Mouse (Mus musculus): Measurements from ENCODE around the gene Slc44a1. TPM values are rescaled to one million over a fixed set of nuclear protein-coding genes. Genes with fewer than 3 reads are reported as not detected.

The Slc44a1 gene
- total RNA-seq, 2 experiments from 2014 or later = 29.2 to 30.6 TPM

GRCm38 (mm10) chr4:53614576-53615225 is 174.5 kb downstream of the Slc44a1 start:
- DNase-seq = no peak

- no peak for DNase-seq
Measured at GRCm38 (mm10) chr4:53617968-53618367, 177.8 kb downstream of the Slc44a1 start.

DNA sequence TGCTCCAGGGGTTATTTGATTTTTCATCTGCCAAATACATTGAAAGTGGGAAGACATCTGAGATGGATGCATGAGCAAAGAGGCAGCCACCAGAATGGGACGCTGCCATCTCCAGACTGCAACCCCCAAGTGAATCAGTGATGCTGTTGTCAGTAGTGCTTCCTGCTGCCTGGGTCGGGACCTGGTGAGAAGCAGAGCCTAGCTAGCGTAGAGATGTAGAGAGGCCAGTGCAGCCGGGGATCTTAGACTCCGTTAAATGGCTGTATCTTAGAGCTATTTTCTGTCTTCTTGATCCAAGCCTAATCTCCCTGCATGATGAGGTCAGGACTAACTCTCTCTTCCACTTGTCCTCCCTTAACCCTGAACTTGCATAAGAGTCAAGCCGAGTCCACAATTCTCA is 179.9 kb downstream of the Slc44a1 start:
- DNase-seq = no peak

- DNase-seq = no peak
Measured at GRCm38 (mm10) chr4:53621084-53621483, 180.9 kb downstream of the Slc44a1 start.

GRCm38 (mm10) chr4:53621490-53621889 is 181.3 kb downstream of the Slc44a1 start:
- no peak for DNase-seq

DNA sequence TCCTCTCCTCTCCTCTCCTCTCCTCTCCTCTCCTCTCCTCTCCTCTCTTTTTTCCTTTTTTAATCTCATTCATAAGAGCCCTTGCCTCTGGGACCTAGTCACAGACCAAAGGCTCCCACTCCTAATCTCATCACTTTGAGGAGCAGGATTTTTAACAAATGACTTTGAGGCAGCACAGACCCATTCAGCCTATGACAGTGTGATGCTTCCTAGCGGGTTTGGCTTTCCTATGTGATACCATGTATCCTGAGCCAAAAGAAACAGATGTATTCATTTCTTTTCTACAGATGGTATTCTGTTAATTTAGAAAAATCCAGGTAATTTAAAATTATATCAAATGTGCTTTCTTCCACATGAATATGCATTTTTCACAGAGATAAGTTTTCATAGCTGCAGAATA is 183.5 kb downstream of the Slc44a1 start:
- no peak for DNase-seq

- DNase-seq = no peak
Measured at GRCm38 (mm10) chr4:53624816-53625215, 184.6 kb downstream of the Slc44a1 start.

DNA sequence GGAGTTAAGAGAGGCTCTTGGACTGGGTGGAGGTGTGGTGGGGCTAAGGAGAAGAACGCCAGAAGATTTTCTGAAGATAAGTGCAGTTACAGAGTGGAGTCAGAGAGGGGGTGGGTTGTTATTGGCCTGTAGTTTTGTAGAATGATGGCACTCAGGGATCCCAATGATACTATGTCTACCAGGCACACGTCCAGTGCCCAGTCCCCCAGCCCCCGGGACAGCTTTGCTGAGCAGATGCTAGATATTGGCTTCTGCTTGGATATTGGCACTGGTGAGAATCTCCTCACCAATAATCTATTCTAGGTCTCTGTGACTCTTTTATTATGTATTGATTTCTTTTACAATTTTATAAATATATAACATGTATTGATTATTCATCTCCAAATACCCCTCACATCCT is 185.1 kb downstream of the Slc44a1 start:
- DNase-seq = no peak

- peak; percentile 77 to 87 for DNase-seq
Measured at GRCm38 (mm10) chr4:53628924-53629323, 188.7 kb downstream of the Slc44a1 start.

DNA sequence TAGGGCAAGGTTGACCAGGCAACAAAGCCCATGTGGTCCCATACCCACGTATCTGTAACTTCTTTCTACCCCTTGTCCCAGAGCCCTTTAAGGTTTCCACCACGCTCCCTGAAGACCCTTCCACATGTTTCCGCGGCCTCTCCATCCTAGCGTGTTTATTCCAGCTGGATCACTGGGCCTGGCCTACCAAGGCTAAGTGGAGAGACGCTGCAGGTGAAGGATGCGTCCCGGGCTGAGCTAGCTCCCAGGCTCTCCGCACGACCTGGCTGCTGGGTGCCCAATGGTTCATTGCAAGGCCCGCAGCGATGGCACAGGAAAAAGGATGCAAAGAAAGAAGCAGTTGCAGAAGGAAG is 190.7 kb downstream of the Slc44a1 start:
- DNase-seq = no peak

DNA sequence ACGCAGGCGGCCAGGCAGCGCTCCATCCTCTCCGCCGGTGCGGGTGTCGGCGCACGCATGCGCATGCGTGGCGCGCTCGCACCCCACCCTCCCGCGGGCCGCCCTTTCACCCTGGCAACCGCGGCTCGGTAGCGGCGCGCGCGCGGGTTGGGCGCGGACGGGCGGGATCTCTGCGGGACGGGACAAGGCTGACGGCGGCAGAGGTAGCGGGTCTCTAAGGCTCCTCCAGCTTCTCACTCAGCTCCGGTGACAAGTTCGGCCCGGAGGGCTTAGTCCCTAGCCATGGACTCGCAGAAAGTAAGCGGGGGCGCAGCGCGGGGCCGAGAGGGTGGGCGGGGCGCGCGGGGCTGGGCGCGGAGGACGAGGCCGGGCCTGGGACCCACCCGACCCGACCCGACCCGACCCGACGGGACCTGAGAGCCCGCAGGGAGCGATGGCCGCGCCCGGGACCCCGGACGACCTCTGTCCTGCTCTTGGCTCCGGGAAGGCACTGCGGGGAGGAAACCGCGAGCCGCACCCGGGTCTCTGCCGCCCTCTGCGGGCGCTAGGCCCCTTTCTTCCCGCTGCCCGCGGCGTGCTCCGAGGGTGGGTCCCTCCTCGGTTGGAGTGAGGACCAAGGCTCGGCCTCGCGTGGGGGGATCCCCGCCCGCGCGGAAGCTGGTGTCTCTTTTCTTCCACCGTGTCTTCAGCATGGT is 191.2 kb downstream of the Slc44a1 start, which contains the start of gene Fsd1l:
Gene Fsd1l, plus strand, starts transcription at position 156 of the 695 bp plus-strand sequence.
- DNase-seq = peak; percentile 84 to 85

DNA sequence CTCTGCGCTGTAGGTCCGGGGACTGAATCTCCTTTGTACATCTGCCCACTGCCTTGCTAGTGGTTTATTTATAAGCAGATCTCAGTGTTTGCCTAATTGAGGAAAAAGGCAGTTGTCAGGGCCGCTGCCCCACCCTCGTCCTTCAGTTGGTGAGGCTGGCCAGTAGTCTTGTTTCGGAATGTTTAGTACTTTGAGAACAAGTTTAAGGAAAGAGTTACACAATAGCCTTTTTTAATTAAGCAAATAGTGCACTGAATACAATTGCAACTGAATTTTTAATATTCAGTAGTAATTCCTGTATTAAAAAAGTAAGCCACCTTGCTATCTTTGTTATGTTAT is 191.8 kb downstream of the Slc44a1 start:
- no peak for DNase-seq

GRCm38 (mm10) chr4:53635336-53635735 is 195.1 kb downstream of the Slc44a1 start:
- no peak for DNase-seq

DNA sequence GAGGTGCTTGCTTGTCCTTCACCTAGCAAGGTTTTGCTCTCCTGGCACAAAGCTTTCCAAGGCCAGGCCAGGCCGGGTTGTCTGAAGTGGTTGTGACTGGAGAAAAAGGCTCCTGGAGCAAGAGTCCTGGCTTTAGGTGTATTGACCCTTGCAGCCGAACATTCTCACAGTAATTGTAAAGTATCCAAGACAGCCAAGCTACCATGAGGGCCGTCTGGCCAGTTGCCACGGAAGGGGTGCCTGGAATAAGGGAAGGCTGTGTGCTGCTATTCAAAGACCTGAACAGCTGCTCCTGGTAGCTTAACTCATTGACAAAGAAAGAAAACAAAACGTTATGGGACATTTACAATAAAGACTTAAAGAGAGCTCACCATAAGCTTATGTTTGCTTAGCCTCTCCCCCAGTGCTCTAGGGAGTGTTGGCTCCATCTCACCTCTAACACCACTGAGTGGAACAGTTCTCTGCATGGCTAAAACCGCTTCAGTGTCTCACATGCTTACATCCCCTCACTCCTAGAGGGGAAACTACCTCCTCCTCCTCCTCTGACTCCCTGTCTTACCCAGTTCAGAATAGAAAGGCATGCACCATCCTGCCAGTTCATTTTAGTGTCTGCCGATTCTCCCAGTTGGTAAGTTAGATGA is 197.2 kb downstream of the Slc44a1 start:
- no peak for DNase-seq

DNA sequence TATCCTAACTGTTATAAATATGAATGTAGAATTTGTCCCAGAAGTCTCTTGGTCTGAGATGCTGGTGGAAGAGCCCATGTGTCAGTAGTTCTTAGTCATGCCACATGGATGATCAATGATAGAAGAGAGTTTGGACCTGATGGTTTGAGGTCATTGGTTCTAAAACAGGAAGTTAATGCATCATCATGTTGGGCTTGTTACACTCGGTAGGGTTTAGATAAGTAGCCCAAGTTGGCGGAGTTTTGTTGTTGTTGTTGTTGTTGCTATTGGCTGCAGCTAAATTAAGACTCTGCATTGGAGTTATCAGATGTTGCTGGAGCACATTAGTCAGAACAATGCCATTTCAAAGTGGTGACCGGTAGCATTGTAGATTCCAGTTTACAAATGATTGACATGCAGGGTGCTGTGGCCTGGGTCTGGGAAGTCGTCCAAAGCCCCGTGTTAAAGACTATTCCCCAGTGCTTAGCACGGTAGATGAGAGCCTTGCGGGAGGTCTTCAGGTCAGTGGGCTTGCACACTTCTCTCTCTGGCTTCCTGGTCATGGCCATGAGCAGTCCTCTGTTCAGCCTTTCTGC is 198.4 kb downstream of the Slc44a1 start:
- peak; percentile 72 to 83 for DNase-seq

DNA sequence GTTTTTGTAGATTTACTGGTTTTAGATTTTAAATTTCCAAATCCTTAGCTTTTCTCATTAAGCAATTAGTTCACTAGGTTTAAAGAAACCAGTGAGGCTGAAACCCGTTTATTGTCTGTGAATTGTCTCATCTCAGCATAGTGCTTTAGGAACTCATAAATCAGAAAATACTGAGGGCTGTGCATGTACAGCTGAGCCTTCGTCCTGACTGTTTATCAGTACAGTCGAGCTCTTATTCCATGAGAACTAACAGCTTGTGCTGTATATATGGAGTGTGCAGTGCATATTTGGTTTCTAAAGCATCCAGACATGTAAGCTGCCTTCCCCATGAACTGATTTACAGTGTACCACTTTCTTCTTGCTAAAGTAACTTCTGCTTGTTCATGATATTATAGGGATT is 217.8 kb downstream of the Slc44a1 start:
- no peak for DNase-seq

GRCm38 (mm10) chr4:53660711-53661110 is 220.5 kb downstream of the Slc44a1 start:
- DNase-seq = no peak

Other genes starting within 250 kb of the Slc44a1 start
- 10 to 100 TPM; 53.2 to 53.4 TPM for gene Fsd1l, start 191.1 kb downstream of the Slc44a1 start, total RNA-seq (2021)

Measured in heart, adult 18-20 months (tissue).